Comparison of ENCODE assay signal across 10 mouse cellular contexts in the genomic region with DNA sequence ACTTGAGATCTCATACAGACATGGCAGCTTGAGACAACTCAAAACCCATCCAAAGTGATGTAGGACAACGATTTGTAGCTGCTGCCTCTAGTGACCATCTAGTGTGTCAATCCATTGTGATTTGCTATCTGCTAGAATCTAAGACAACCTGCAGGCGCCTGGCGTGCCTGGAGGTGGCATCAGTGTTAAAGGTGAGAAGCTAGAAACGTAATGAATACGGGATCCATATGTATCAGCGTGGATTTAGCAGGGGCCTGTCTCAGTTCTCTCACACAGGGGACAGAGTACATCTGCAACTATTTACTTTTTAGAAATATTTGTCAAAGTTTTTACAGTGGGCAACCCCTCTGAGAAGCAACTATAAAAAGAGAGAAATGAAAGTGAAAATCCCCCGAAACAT. TPM values are rescaled to one million over a fixed set of nuclear protein-coding genes. Genes with fewer than 3 reads are reported as not detected.
DNase-seq lines count a peak whose midpoint lies in the region; ATAC-seq and TF ChIP-seq lines count a peak whose summit lies in the region.
"Had no signal": no experiment of that assay in that cellular context is flagged by ENCODE, and none has a peak within 500 bp of the region (broad histone marks: within the 10 kb centered on the region; RNA-seq: fewer than 3 reads in every experiment).

No protein-coding gene starts in this region.

- H3K27me3 ChIP-seq in heart, postnatal 0 days (ENCODE audit: control insufficient read depth, insufficient read depth, low read length) = no peaks in the 10 kb centered on the region
- H3K27me3 ChIP-seq in spleen, adult 2 months (ENCODE audit: control insufficient read depth, insufficient read depth, low read length) = no peaks in the 10 kb centered on the region
- H3K27me3 ChIP-seq: embryonic facial prominence, embryonic 12.5 days; lung, embryonic 15.5 days had no signal

- no peak for TF ChIP-seq POLR2A in spleen, adult 2 months (IDR thresholded peaks at IDR 0.05; ENCODE audit: low read depth, low read length)

- H3K9ac ChIP-seq in heart, postnatal 0 days (replicated peaks; ENCODE audit: low read depth, low read length) = no peak overlapping the region
- H3K9ac ChIP-seq: embryonic facial prominence, embryonic 12.5 days; lung, embryonic 15.5 days had no signal

- no peak overlapping the region for H3K4me3 ChIP-seq in heart, postnatal 0 days (ENCODE audit: low read depth, low read length)
- H3K4me3 ChIP-seq in spleen, adult 2 months (ENCODE audit: extremely low read depth, insufficient read depth, insufficient read length) = no peak overlapping the region
- H3K4me3 ChIP-seq: embryonic facial prominence, embryonic 12.5 days; lung, embryonic 15.5 days had no signal

- DNase-seq in heart, postnatal 0 days (ENCODE audit: low spot score) = no peak
- no peak for DNase-seq in heart, adult 18-20 months
- DNase-seq in spleen, adult 2 months (ENCODE audit: low read depth in 1 of 2, low spot score in 2 of 2) = peak in 1 of 2 experiments; percentile 39
- no peak for DNase-seq in spleen, postnatal 14 days (ENCODE audit: low spot score in 2 of 2)
- no peak for DNase-seq in adrenal gland, postnatal 10 days
- no peak for DNase-seq in testis, postnatal 10 days (ENCODE audit: low spot score)
- no peak for DNase-seq in cerebellum, postnatal 4 days (ENCODE audit: low spot score in 2 of 2)

- no peak for TF ChIP-seq EP300 in heart, postnatal 0 days (IDR thresholded peaks at IDR 0.05; ENCODE audit: low read depth)

- no peak overlapping the region for H3K27ac ChIP-seq in heart, postnatal 0 days (ENCODE audit: low read depth)
- no peak overlapping the region for H3K27ac ChIP-seq in spleen, adult 2 months (ENCODE audit: insufficient read depth, low read length)
- H3K27ac ChIP-seq: embryonic facial prominence, embryonic 12.5 days; lung, embryonic 15.5 days had no signal

- WGBS in heart, postnatal 0 days = 59% methylated on average over 7 of the region's 7 CpGs
- 45% methylated on average over 7 of the region's 7 CpGs for WGBS in spleen, adult 2 months

- H3K4me1 ChIP-seq in heart, postnatal 0 days (ENCODE audit: control insufficient read depth, insufficient read depth) = no peaks in the 10 kb centered on the region
- H3K4me1 ChIP-seq in spleen, adult 2 months (ENCODE audit: control insufficient read depth, insufficient read depth, insufficient read length) = no peaks in the 10 kb centered on the region

- no peaks in the 10 kb centered on the region for H3K36me3 ChIP-seq in heart, postnatal 0 days (replicated peaks; ENCODE audit: control insufficient read depth, insufficient read depth, low read length)
- H3K36me3 ChIP-seq in spleen, adult 2 months (ENCODE audit: control insufficient read depth, insufficient read depth, low read length) = no peaks in the 10 kb centered on the region
- H3K36me3 ChIP-seq: embryonic facial prominence, embryonic 12.5 days; lung, embryonic 15.5 days had no signal

- no peak overlapping the region for H3K4me2 ChIP-seq in heart, postnatal 0 days (ENCODE audit: low read depth, low read length)
- H3K4me2 ChIP-seq: embryonic facial prominence, embryonic 12.5 days; lung, embryonic 15.5 days had no signal

- ATAC-seq in heart, postnatal 0 days (ENCODE audit: insufficient read depth, low read depth) = no peak
- ATAC-seq in megakaryocyte, adult 5-6 weeks (ENCODE audit: poor library complexity, severe bottlenecking) = peak; percentile 20; the same call in 1 of the 2 replicates

- peak; percentile 27 for TF ChIP-seq CTCF in heart, postnatal 0 days (IDR thresholded peaks at IDR 0.05; ENCODE audit: low read depth)
- TF ChIP-seq CTCF in spleen, adult 2 months (IDR thresholded peaks at IDR 0.05; ENCODE audit: extremely low read depth, insufficient read depth, insufficient read length, insufficient replicate concordance) = peak; percentile 55; the same call in 1 of the 2 replicates

- no peaks in the 10 kb centered on the region for H3K9me3 ChIP-seq in heart, postnatal 0 days (replicated peaks; ENCODE audit: control insufficient read depth, low read length)
- H3K9me3 ChIP-seq: embryonic facial prominence, embryonic 12.5 days; lung, embryonic 15.5 days had no signal

RNA-seq across cellular contexts. Expression of gene Cenpf, which starts 15.3 kb away (rescaled TPM):
- 11.1 and 11.2 TPM in 2 replicates for total RNA-seq in heart, postnatal 0 days (2014; rRNA removed; ENCODE audit: low replicate concordance)
- 23.2 and 26.7 TPM in 2 replicates for polyA plus RNA-seq in heart, postnatal 0 days (2015; fragmentation: Nextera tagmentation; extraction: Ambion mirVana)
- total RNA-seq in heart, adult 18-20 months (2021) = 1 to 10 TPM; 5.5 to 5.9 TPM
- polyA plus RNA-seq in spleen, adult 2 months (2012; rRNA removed) = 0.58 and 1.7 TPM in 2 replicates
- 38.7 and 40.5 TPM in 2 replicates for total RNA-seq in megakaryocyte, adult 5-6 weeks (2015)
- total RNA-seq in megakaryocyte, adult 5-6 weeks (2017) = 47.4 and 82.1 TPM in 2 replicates
- 10 to 100 TPM; 12.0 to 16.0 TPM for total RNA-seq in adrenal gland, postnatal 10 days (2021)

RNA-seq across cellular contexts. Expression of gene Ptpn14, which starts 24.9 kb away (rescaled TPM):
- total RNA-seq in heart, postnatal 0 days (2014; rRNA removed; ENCODE audit: low replicate concordance) = 23.5 and 24.5 TPM in 2 replicates
- 4.2 TPM in 2 replicates for polyA plus RNA-seq in heart, postnatal 0 days (2015; fragmentation: Nextera tagmentation; extraction: Ambion mirVana)
- total RNA-seq in heart, adult 18-20 months (2021) = 10 to 100 TPM; 29.3 to 33.7 TPM
- polyA plus RNA-seq in spleen, adult 2 months (2012; rRNA removed) = 7.1 and 11.2 TPM in 2 replicates
- 0.02 and 0.09 TPM in 2 replicates for total RNA-seq in megakaryocyte, adult 5-6 weeks (2015)
- total RNA-seq in megakaryocyte, adult 5-6 weeks (2017) = 0.26 TPM in 1 of 2 replicates, not detected in the other
- total RNA-seq in adrenal gland, postnatal 10 days (2021) = 10 to 100 TPM; 24.1 to 27.7 TPM

Comparison
In these comparisons a context has a peak if more than half of its experiments do, and no peak if none do; other contexts are left out.
1. RNA of gene Ptpn14, which starts 24.9 kb away (total RNA-seq): 29.3 to 33.7 TPM in heart, adult 18-20 months, 24.1 to 27.7 TPM in adrenal gland, postnatal 10 days and 23.5 to 24.5 TPM in heart, postnatal 0 days; 0.02 to 0.26 TPM in megakaryocyte, adult 5-6 weeks; every median in the first group is over 10 times any median in the second.